Mouse (Mus musculus): ENCODE results near the gene Gpatch11. TPM values are rescaled to one million over a fixed set of nuclear protein-coding genes. Genes with fewer than 3 reads are reported as not detected.

Gene Gpatch11
- polyA plus RNA-seq, 1 experiment: 34.1 TPM

DNA sequence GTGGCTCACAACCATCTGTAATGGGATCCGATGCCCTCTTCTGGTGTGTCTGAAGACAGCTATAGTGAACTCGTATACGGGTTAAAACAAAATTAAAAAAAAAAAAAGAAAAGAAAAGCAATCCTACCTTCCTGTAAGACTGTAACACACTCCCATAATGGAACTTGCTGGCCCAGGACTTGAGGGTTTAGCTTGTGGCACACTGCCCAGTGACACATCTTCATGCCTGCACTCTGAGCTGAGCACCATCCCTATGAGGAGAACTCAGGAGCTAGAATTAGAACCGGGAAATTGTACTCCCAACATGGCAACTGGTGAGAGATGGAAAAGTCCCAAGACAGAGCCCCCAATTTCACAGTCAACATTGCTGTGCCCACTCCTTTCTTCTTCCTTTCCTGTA is 47.9 kb downstream of the Gpatch11 start:
- 85% methylated on average over 4 of the region's 4 CpGs for WGBS
- no peaks in the 10 kb centered on the region; the same call in 1 of the 2 replicates for H3K4me1 ChIP-seq (ENCODE audit: control insufficient read depth, insufficient read depth, low read length)
- no peak overlapping the region for H3K4me3 ChIP-seq (replicated peaks; ENCODE audit: control insufficient read depth, low read depth, low read length)
- TF ChIP-seq POLR2A (IDR thresholded peaks at IDR 0.05; ENCODE audit: borderline replicate concordance, control insufficient read depth, low read depth, low read length) (no peak), CTCF (IDR thresholded peaks at IDR 0.05; ENCODE audit: control insufficient read depth, insufficient read depth, low read length) (no peak)
- no peak overlapping the region for H3K27ac ChIP-seq (ENCODE audit: control insufficient read depth, insufficient read depth, low read depth, low read length, poor library complexity)

DNA sequence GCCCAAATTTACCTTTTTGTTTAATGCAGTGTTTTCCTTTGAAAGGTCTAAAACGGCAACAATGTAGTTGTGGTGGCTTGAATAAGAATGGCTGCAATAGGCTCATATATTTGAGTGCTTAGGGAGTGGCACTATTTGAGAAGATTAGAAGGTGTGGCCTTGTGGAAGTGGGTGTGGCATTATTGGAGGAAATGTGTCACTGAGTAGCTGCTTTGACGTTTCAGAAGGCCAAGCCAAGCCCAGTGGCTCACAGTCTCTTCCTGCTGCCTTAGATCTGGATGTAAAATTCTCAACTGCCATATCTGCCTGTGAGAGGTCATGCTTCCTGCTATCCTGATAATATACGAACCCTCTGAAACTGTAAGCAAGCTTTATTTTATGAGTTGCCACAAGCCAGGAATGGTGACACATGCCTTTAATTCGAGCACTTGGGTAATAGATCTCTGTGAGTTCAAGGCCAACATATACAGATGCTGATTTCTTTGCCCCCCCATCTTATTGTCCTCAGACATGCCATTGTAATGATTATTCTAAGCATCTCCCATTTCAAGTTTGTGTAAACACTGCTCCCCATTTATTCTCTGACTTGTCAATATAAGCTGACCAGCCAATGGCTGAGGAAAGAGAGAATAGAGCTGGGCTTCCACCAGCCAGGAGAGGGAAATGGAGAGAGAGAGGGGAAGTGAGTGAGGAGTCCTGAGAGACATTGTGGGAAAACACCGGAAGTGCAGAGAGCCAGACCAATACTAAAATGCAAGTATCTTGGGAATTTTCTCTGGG is 50.1 kb downstream of the Gpatch11 start:
- Histone ChIP-seq H3K4me3 (replicated peaks; ENCODE audit: control insufficient read depth, low read depth, low read length) (no peak overlapping the region), H3K4me1 (ENCODE audit: control insufficient read depth, insufficient read depth, low read length) (no peaks in the 10 kb centered on the region; the same call in 1 of the 2 replicates), H3K27ac (ENCODE audit: control insufficient read depth, insufficient read depth, low read depth, low read length, poor library complexity) (no peak overlapping the region)
- TF ChIP-seq CTCF (IDR thresholded peaks at IDR 0.05; ENCODE audit: control insufficient read depth, insufficient read depth, low read length) (no peak), POLR2A (IDR thresholded peaks at IDR 0.05; ENCODE audit: borderline replicate concordance, control insufficient read depth, low read depth, low read length) (no peak)
- 82% methylated on average over 5 of the region's 5 CpGs for WGBS

GRCm38 (mm10) chr17:78888554-78888953 is 53.2 kb downstream of the Gpatch11 start:
- 67% methylated on average over 4 of the region's 4 CpGs for WGBS
- Histone ChIP-seq H3K4me3 (replicated peaks; ENCODE audit: control insufficient read depth, low read depth, low read length) (no peak overlapping the region), H3K4me1 (ENCODE audit: control insufficient read depth, insufficient read depth, low read length) (no peaks in the 10 kb centered on the region; the same call in 1 of the 2 replicates), H3K27ac (ENCODE audit: control insufficient read depth, insufficient read depth, low read depth, low read length, poor library complexity) (no peak overlapping the region)
- no peak for TF ChIP-seq CTCF (IDR thresholded peaks at IDR 0.05; ENCODE audit: control insufficient read depth, insufficient read depth, low read length)

GRCm38 (mm10) chr17:78889184-78889583 is 53.8 kb downstream of the Gpatch11 start:
- Histone ChIP-seq H3K27ac (ENCODE audit: control insufficient read depth, insufficient read depth, low read depth, low read length, poor library complexity) (no peak overlapping the region), H3K4me3 (replicated peaks; ENCODE audit: control insufficient read depth, low read depth, low read length) (no peak overlapping the region), H3K4me1 (ENCODE audit: control insufficient read depth, insufficient read depth, low read length) (no peaks in the 10 kb centered on the region; the same call in 1 of the 2 replicates)
- 66% methylated on average over 3 of the region's 3 CpGs for WGBS
- TF ChIP-seq POLR2A (IDR thresholded peaks at IDR 0.05; ENCODE audit: borderline replicate concordance, control insufficient read depth, low read depth, low read length) (no peak), CTCF (IDR thresholded peaks at IDR 0.05; ENCODE audit: control insufficient read depth, insufficient read depth, low read length) (no peak)

GRCm38 (mm10) chr17:78891020-78891419 is 55.7 kb downstream of the Gpatch11 start:
- TF ChIP-seq CTCF (IDR thresholded peaks at IDR 0.05; ENCODE audit: control insufficient read depth, insufficient read depth, low read length): no peak
- no peak overlapping the region for H3K27ac ChIP-seq (ENCODE audit: control insufficient read depth, insufficient read depth, low read depth, low read length, poor library complexity)
- no peak overlapping the region for H3K4me3 ChIP-seq (replicated peaks; ENCODE audit: control insufficient read depth, low read depth, low read length)
- H3K4me1 ChIP-seq (ENCODE audit: control insufficient read depth, insufficient read depth, low read length): no peaks in the 10 kb centered on the region; the same call in 1 of the 2 replicates
- WGBS: 37% methylated on average over 9 of the region's 9 CpGs

DNA sequence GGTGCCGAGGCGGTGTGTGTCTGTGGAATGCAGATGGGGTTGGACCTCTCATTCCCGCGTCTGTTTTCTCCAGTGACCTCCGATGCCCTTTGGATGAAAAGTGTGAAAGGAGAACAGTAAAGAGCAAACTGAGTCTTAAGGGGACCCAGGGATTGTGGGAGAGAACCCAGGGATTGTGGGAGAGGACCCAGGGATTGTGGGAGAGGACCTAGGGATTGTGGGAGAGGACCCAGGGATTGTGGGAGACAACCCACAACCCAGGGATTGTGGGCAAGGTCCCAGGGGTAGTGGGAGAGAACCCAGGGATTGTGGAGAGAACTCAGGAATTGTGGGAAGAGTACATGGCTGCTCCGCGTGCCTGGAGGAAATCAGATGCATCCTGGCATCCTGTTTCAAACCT is 59.6 kb downstream of the Gpatch11 start:
- 61% methylated on average over 7 of the region's 7 CpGs for WGBS
- Histone ChIP-seq H3K4me1 (ENCODE audit: control insufficient read depth, insufficient read depth, low read length) (no peaks in the 10 kb centered on the region; the same call in 1 of the 2 replicates), H3K4me3 (replicated peaks; ENCODE audit: control insufficient read depth, low read depth, low read length) (no peak overlapping the region), H3K27ac (ENCODE audit: control insufficient read depth, insufficient read depth, low read depth, low read length, poor library complexity) (no peak overlapping the region)
- TF ChIP-seq POLR2A (IDR thresholded peaks at IDR 0.05; ENCODE audit: borderline replicate concordance, control insufficient read depth, low read depth, low read length): no peak
- no peak for TF ChIP-seq CTCF (IDR thresholded peaks at IDR 0.05; ENCODE audit: control insufficient read depth, insufficient read depth, low read length)

- H3K4me1 ChIP-seq (ENCODE audit: control insufficient read depth, insufficient read depth, low read length): no peaks in the 10 kb centered on the region; the same call in 1 of the 2 replicates
- under 1% methylated on average over 8 of the region's 8 CpGs for WGBS
- H3K27ac ChIP-seq (ENCODE audit: control insufficient read depth, insufficient read depth, low read depth, low read length, poor library complexity): no peak overlapping the region
- H3K4me3 ChIP-seq (replicated peaks; ENCODE audit: control insufficient read depth, low read depth, low read length): no peak overlapping the region
- no peak for TF ChIP-seq POLR2A (IDR thresholded peaks at IDR 0.05; ENCODE audit: borderline replicate concordance, control insufficient read depth, low read depth, low read length)
- TF ChIP-seq CTCF (IDR thresholded peaks at IDR 0.05; ENCODE audit: control insufficient read depth, insufficient read depth, low read length): peak; percentile 50
These were observed 60.0 kb downstream of the Gpatch11 start for GRCm38 (mm10) chr17:78895394-78895793.

Other genes starting within 250 kb of the Gpatch11 start
- 3.3 and 8.5 TPM in 2 replicates for gene Strn, start 98.4 kb upstream of the Gpatch11 start, polyA plus RNA-seq (2011; ENCODE audit: insufficient read depth, insufficient read length, low replicate concordance, missing spikeins)
- 2.5 and 5.1 TPM in 2 replicates for gene Heatr5b, start 203 bp upstream of the Gpatch11 start, polyA plus RNA-seq (2011; ENCODE audit: insufficient read depth, insufficient read length, low replicate concordance, missing spikeins)
- gene Eif2ak2, start 47.0 kb downstream of the Gpatch11 start, polyA plus RNA-seq (2011; ENCODE audit: insufficient read depth, insufficient read length, low replicate concordance, missing spikeins): 13.2 and 13.5 TPM in 2 replicates
- not detected in 2 replicates for gene Sult6b1, start 71.4 kb downstream of the Gpatch11 start, polyA plus RNA-seq (2011; ENCODE audit: insufficient read depth, insufficient read length, low replicate concordance, missing spikeins)
- 4.4 and 16.4 TPM in 2 replicates for gene Cebpzos, start 80.9 kb downstream of the Gpatch11 start, polyA plus RNA-seq (2011; ENCODE audit: insufficient read depth, insufficient read length, low replicate concordance, missing spikeins)
- 15.3 and 19.6 TPM in 2 replicates for gene Cebpz, start 101.5 kb downstream of the Gpatch11 start, polyA plus RNA-seq (2011; ENCODE audit: insufficient read depth, insufficient read length, low replicate concordance, missing spikeins)
- 20.7 and 27.7 TPM in 2 replicates for gene Ndufaf7, start 101.6 kb downstream of the Gpatch11 start, polyA plus RNA-seq (2011; ENCODE audit: insufficient read depth, insufficient read length, low replicate concordance, missing spikeins)
- 6.5 and 10.7 TPM in 2 replicates for gene Prkd3, start 185.2 kb downstream of the Gpatch11 start, polyA plus RNA-seq (2011; ENCODE audit: insufficient read depth, insufficient read length, low replicate concordance, missing spikeins)
- 0.63 and 1.7 TPM in 2 replicates for gene Qpct, start 216.3 kb downstream of the Gpatch11 start, polyA plus RNA-seq (2011; ENCODE audit: insufficient read depth, insufficient read length, low replicate concordance, missing spikeins)